Mouse (Mus musculus) hindbrain, postnatal 0 days (tissue): ENCODE results near the gene Aip. TPM values are rescaled to one million over a fixed set of nuclear protein-coding genes. Genes with fewer than 3 reads are reported as not detected.

Experiments used
- ATAC-seq: fragments of 200-750 bp; cut with Nextera tagmentation; 2 replicates; pipeline ENCODE4 v1.8.0; 2017; ENCODE audit warnings: mild to moderate bottlenecking, moderate TSS enrichment, moderate library complexity
- DNase-seq: peaks from one replicate; pipeline ENCODE4 v3.0.0-alpha.2; 2015; ENCODE audit warnings: low spot score
- H3K27ac ChIP-seq: fragments of 300-500 bp; sonication (generic); 2 replicates; pipeline ENCODE4 v1.5.1; 2014; ENCODE audit warnings: mild to moderate bottlenecking
- H3K27me3 ChIP-seq: fragments of 300-500 bp; sonication (generic); 2 replicates; pipeline ENCODE4 v1.6.1; 2014; ENCODE audit warnings: low read length, mixed read lengths; ENCODE audit not compliant: insufficient read depth
- H3K36me3 ChIP-seq: fragments of 300-500 bp; sonication (generic); 2 replicates; pipeline ENCODE4 v1.6.1; 2014; ENCODE audit warnings: low read length, mixed read lengths; ENCODE audit not compliant: insufficient read depth
- H3K4me1 ChIP-seq: fragments of 300-500 bp; sonication (generic); 2 replicates; pipeline ENCODE4 v1.6.1; 2014; ENCODE audit warnings: antibody characterized with exemption, low read length, mixed read lengths; ENCODE audit not compliant: insufficient read depth
- H3K4me2 ChIP-seq: fragments of 300-500 bp; sonication (generic); 2 replicates; pipeline ENCODE4 v1.6.1; 2014; ENCODE audit warnings: low read depth, mild to moderate bottlenecking, low read length, moderate library complexity, mixed read lengths
- H3K4me3 ChIP-seq: fragments of 300-500 bp; sonication (generic); 2 replicates; pipeline ENCODE4 v1.5.1; 2014; ENCODE audit warnings: low read length
- H3K9ac ChIP-seq: fragments of 300-500 bp; sonication (generic); replicated peaks from 2 replicates; pipeline ENCODE4 v1.6.1; 2014; ENCODE audit warnings: mild to moderate bottlenecking, low read length, moderate library complexity, mixed read lengths
- H3K9me3 ChIP-seq: fragments of 300-500 bp; sonication (generic); 2 replicates; pipeline ENCODE4 v1.6.1; 2016; ENCODE audit warnings: low read length, mixed read lengths
- CTCF ChIP-seq: IDR thresholded peaks from 2 replicates; pipeline ENCODE4 v1.5.1; 2016; ENCODE audit warnings: antibody characterized with exemption, control low read depth, low read depth
- WGBS: fragments of 180-500 bp; shearing (Covaris S2); extraction: QIAGEN DNeasy Blood & Tissue Kit; methylation state at CpG from one replicate; pipeline ENCODE4 v1.1.7; 2014; 5-methylcytosine and 5-hydroxymethylcytosine counted together
- polyA plus RNA-seq: library from polyadenylated mRNA; unstranded; fragments of >200 nt; fragmentation: Nextera tagmentation; extraction: Ambion mirVana; gene quantifications from 2 replicates; pipeline ENCODE4 v1.2.1, GENCODE M21; 2015
- total RNA-seq: library from RNA; depleted of rRNA; stranded (reverse); fragments of >200 nt; gene quantifications from 2 replicates; pipeline ENCODE4 v1.2.3, GENCODE M21; 2014

The Aip gene
- total and polyA plus RNA-seq, 2 experiments from 2014 or later = 33.4 to 94.3 TPM

GRCm38 (mm10) chr19:4118350-4118749 is 7.3 kb downstream of the Aip start:
- Histone ChIP-seq H3K4me2 (no peak overlapping the region), H3K9me3 (no peaks in the 10 kb centered on the region), H3K27ac (no peak overlapping the region), H3K4me3 (no peak overlapping the region), H3K36me3 (peaks cover 14% of the 10 kb centered on the region; the same call in 1 of the 2 replicates), H3K9ac (no peak overlapping the region), H3K4me1 (peaks cover 8% of the 10 kb centered on the region), H3K27me3 (no peaks in the 10 kb centered on the region)
- no peak for DNase-seq
- no peak for TF ChIP-seq CTCF
- ATAC-seq = no peak
- 97% methylated on average over 2 of the region's 2 CpGs for WGBS

GRCm38 (mm10) chr19:4117006-4117405 is 8.7 kb downstream of the Aip start:
- over 99% methylated on average over 7 of the region's 7 CpGs for WGBS
- Histone ChIP-seq H3K36me3 (peaks cover 26% of the 10 kb centered on the region; the same call in 1 of the 2 replicates), H3K9me3 (no peaks in the 10 kb centered on the region), H3K27me3 (no peaks in the 10 kb centered on the region), H3K4me3 (no peak overlapping the region), H3K4me2 (no peak overlapping the region), H3K9ac (no peak overlapping the region), H3K4me1 (peaks cover 8% of the 10 kb centered on the region), H3K27ac (no peak overlapping the region)
- DNase-seq = no peak
- ATAC-seq = no peak
- TF ChIP-seq CTCF = no peak

- peaks cover 31% of the 10 kb centered on the region; the same call in 1 of the 2 replicates for H3K36me3 ChIP-seq
- H3K4me3 ChIP-seq = no peak overlapping the region
- no peaks in the 10 kb centered on the region for H3K27me3 ChIP-seq
- ATAC-seq = no peak
- no peak for TF ChIP-seq CTCF
- no peak overlapping the region for H3K9ac ChIP-seq
- no peaks in the 10 kb centered on the region for H3K9me3 ChIP-seq
- H3K4me1 ChIP-seq = peaks cover 7% of the 10 kb centered on the region
- no peak overlapping the region for H3K4me2 ChIP-seq
- no peak overlapping the region for H3K27ac ChIP-seq
- 75% methylated on average over 11 of the region's 11 CpGs for WGBS
- DNase-seq = no peak
Measured at GRCm38 (mm10) chr19:4115816-4116215, 9.8 kb downstream of the Aip start.

GRCm38 (mm10) chr19:4115144-4115543 is 10.5 kb downstream of the Aip start:
- H3K36me3 ChIP-seq = peaks cover 31% of the 10 kb centered on the region; the same call in 1 of the 2 replicates
- ATAC-seq (no peak), DNase-seq (no peak)
- no peak overlapping the region for H3K4me3 ChIP-seq
- H3K27me3 ChIP-seq = no peaks in the 10 kb centered on the region
- no peak for TF ChIP-seq CTCF
- peaks cover under 1% of the 10 kb centered on the region; the same call in 1 of the 2 replicates for H3K4me1 ChIP-seq
- no peak overlapping the region for H3K9ac ChIP-seq
- H3K9me3 ChIP-seq = no peaks in the 10 kb centered on the region
- no peak overlapping the region for H3K27ac ChIP-seq
- 95% methylated on average over 10 of the region's 10 CpGs for WGBS
- no peak overlapping the region for H3K4me2 ChIP-seq

- WGBS = 86% methylated on average over 10 of the region's 10 CpGs
- Histone ChIP-seq H3K9me3 (no peaks in the 10 kb centered on the region), H3K4me3 (no peak overlapping the region), H3K27me3 (no peaks in the 10 kb centered on the region), H3K36me3 (peaks cover 33% of the 10 kb centered on the region; the same call in 1 of the 2 replicates), H3K27ac (no peak overlapping the region), H3K4me2 (no peak overlapping the region), H3K4me1 (no peaks in the 10 kb centered on the region), H3K9ac (no peak overlapping the region)
- TF ChIP-seq CTCF = no peak
- ATAC-seq (no peak), DNase-seq (no peak)
Measured at GRCm38 (mm10) chr19:4114551-4114950, 11.1 kb downstream of the Aip start.

- 74% methylated on average over 5 of the region's 5 CpGs for WGBS
- Histone ChIP-seq H3K27ac (no peak overlapping the region), H3K9ac (no peak overlapping the region), H3K9me3 (no peaks in the 10 kb centered on the region), H3K4me1 (no peaks in the 10 kb centered on the region), H3K4me2 (no peak overlapping the region), H3K36me3 (peaks cover 38% of the 10 kb centered on the region; the same call in 1 of the 2 replicates), H3K4me3 (no peak overlapping the region), H3K27me3 (no peaks in the 10 kb centered on the region)
- DNase-seq = no peak
- 0 out of 2 replicates have a peak, but pooled peaks have one; percentile 4 for ATAC-seq
- TF ChIP-seq CTCF = no peak
Measured at GRCm38 (mm10) chr19:4113806-4114230, 11.8 kb downstream of the Aip start.

GRCm38 (mm10) chr19:4113186-4113805 is 12.4 kb downstream of the Aip start:
- peak; percentile 67 for DNase-seq
- H3K9me3 ChIP-seq = no peaks in the 10 kb centered on the region
- H3K36me3 ChIP-seq = peaks cover 38% of the 10 kb centered on the region; the same call in 1 of the 2 replicates
- ATAC-seq = peak; percentile 53
- no peak for TF ChIP-seq CTCF
- no peaks in the 10 kb centered on the region for H3K4me1 ChIP-seq
- no peak overlapping the region for H3K27ac ChIP-seq
- 60% methylated on average over 13 of the region's 13 CpGs for WGBS
- no peak overlapping the region for H3K4me3 ChIP-seq
- no peaks in the 10 kb centered on the region for H3K27me3 ChIP-seq
- no peak overlapping the region for H3K9ac ChIP-seq
- no peak overlapping the region for H3K4me2 ChIP-seq
